Mouse (Mus musculus) gonadal fat pad, adult 2 months (tissue): Measurements from ENCODE around the gene Vangl1. TPM values are rescaled to one million over a fixed set of nuclear protein-coding genes. Genes with fewer than 3 reads are reported as not detected.
"Not testable (repeated sequence)": the region's sequence is repeated elsewhere in the genome, so short reads cannot be mapped to it uniquely, and the experiment has no call there.

Source experiments
- DNase-seq: peaks from one replicate; pipeline ENCODE4 v3.0.0-alpha.2; 2012; ENCODE audit warnings: low read depth
- polyA plus RNA-seq: library from polyadenylated mRNA; depleted of rRNA; stranded (reverse); fragments of >200 nt; gene quantifications from 2 replicates; pipeline ENCODE4 v1.2.3, GENCODE M21; 2012; rRNA removed

Vangl1 gene
- 27.8 and 29.5 TPM in 2 replicates for polyA plus RNA-seq

DNA sequence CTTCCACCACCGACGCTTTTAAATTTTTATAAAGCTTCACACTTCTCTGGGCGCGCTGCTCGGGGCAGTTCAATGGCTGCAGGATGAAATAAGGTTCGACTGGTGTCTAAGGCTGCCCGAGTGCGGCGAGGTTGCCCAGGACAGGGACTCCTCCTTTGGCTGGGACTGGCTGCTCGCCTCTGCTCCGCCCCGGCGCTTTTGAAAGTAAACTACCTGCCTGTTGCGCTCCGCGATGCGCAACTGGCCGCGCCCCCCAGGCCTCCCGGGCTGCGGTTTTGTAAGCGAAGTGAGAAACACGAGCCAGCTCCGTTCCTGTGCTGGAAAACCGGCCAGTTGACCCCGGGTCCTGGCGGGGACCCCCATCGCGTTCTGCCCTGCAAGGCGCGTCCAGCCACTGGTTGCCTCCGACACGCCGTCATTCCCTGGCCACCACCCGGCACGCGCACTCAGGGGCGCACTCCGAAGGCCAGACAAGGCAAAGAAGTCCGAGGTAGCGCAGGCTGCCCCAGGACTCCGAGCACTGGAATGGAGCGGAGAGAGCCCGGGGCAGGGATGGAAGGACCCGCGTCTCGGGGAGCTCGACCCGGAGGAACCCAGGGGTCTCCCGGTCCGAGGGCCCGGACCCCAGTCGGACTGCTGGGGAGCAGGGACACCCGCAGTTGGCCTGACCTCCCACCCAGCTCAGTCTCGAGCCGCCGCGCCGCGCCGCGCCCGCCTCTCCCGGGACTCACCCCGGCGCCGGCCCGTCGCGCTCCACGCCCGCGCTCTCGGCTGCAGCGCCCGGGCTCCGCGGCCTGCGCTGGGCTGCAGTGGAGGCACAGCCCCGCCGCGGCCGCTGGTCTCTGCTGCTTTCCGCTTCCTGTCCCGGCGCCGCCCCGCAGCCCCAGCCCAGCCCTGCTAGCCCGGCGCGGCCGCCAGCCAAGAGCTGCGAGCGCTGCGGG lies at the start of gene Vangl1:
Gene Vangl1, minus strand, starts transcription at position 913 of the 941 bp plus-strand sequence.
- no peak for DNase-seq

DNA sequence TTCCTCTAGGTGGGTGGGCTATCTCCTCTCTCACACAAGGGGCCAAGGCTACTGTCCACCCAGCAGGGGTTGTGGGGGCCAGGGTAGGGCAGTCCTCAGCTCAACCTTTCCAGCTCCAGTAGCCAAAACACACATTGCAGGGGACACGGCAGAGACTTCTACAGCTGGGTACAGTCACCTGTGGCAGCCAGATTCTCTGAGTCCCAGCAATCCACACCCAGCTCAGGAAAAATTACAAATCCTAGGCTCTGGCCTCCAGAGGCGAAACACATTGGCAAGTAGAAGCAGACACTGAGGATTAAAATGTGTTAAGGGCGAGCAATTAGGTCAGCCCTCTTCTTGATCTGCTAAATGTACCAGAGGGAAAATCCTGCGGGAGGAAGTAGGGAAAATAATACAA lies 49.1 kb upstream of the Vangl1 start:
- no peak for DNase-seq

DNA sequence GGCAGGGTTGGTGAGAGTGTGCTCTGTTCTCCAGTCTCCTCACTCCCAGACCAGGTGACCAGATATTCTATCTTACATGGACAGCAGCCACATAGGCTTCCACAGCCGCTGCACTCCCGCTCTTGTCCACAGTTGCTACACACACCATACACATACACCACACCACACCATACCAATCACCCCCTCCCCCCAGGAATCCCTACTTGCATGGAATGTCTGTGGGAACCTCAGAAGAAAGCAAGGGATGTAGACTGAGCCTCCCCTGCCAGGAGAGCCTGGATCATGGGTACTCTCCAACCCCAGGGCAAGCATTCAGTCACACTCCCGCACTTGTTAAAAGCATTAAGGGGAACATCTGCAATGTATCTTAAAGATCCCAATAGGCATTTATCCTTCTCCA lies 48.4 kb upstream of the Vangl1 start:
- DNase-seq: no peak

DNA sequence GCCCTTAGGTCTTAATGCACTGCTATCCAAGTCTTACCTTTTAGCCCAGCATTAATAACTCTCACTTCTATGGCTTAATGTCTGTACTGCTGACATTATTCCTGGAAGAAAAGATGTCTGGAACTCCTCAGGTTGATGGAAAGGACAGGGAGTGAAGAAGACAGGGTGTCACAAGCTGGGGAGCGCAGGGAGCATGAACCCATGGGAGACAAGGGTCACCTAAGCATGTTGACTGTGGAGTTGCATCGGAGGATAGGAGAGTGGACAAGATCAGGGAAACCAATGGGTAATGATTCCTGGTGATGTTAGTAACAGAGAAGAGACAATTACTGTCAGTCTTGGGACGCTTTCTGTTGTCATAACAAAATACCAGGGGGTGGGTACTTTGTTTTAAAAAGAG lies 46.4 kb upstream of the Vangl1 start:
- DNase-seq: no peak

DNA sequence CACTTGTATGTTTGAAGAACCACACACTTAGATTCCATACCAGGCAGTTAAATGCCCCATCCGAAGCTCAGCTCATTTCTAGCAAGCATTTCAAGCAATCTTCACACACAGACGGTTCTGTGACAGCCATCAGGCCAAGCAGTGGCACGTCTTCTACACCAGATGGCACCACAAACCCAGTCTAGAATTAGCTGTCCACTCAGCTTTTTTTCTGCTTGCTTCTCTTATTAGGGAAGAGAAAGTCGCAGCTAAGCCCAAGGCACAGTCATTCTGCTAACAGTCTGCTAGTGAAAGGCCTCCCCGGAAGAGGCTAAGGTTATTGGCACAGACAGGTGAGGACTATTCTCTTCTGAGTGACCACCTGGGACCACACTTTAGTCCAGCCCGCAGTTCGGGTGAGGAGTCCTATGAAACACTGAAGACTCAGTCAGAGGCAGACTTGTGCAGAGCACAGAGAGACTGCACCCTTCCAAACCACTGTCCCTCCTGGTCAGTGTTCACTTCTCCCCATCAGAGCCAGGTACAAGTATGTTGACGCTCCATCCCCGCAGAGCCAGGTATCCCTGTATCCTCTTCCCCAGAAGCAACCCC lies 45.0 kb upstream of the Vangl1 start:
- DNase-seq: no peak

DNA sequence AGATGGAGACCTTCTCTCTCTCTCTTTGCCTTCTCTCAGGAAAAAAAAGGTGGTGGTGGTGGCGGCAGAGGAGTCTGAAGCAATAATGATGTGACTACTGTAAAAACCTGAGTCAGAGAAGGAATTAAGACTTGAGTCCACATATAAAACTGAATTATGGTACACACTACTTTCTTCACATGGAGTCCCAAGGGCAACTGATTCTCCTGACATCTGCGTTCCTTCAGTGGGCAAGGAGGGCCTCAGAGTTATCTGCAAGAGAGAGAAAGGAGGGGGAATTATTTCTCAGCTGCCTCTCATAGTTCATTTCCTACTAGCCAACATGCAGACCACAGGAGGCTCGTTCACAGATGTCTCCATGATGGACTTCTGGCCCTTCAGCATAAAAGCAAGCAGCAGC lies 40.1 kb upstream of the Vangl1 start:
- DNase-seq: no peak

DNA sequence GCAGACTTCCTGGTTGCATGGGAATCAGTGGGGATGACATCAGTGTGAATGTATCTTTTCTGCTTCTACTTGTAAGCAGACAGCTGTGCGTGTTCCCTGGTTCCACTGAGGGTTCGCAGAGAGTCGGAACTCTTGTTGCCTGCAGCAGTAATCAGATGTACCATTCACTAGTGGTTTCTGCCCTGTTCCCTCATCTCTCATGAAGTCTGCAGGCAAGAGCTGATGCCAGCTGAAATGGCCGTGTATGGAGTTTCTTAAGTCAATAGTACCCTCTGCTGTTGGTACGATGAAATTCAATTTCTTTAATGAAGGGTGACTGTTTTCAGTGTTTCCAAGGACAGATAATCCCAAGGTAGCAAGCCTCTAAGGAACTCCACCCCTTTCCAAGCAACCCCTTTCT lies 38.4 kb upstream of the Vangl1 start:
- no peak for DNase-seq

DNA sequence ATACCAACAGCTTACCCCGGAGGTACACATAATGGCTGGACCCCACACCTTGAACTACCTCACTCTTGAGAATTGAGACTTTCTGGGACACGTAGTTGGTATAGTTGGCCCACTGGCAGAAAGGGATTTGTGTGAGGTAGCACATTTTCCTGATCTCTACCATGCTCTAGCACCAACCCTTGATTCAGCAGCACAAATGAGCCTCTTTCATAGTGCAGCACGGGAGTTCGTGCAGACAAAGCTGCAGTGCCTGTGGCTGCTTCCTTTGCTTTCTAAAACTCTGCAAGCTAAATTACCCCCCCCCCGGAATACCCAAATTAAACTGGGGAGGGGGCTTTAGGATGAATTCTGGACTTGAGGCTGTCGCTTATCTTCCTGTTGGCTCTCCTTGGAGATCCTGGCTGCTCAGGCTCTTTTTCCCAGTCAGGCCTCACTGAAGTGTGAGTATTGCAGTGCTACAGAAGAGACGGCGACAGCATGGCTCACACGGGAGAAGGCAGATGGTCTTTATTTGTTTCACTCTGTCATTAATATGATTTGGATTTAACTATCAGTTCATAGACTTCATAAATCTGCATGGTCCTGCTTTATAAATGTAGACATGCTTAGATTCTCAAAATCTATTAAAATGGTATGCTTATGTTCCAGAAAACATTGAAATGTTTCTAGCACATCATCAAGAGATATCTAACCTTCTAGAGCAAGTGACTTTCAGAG lies 27.1 kb upstream of the Vangl1 start:
- no peak for DNase-seq

DNA sequence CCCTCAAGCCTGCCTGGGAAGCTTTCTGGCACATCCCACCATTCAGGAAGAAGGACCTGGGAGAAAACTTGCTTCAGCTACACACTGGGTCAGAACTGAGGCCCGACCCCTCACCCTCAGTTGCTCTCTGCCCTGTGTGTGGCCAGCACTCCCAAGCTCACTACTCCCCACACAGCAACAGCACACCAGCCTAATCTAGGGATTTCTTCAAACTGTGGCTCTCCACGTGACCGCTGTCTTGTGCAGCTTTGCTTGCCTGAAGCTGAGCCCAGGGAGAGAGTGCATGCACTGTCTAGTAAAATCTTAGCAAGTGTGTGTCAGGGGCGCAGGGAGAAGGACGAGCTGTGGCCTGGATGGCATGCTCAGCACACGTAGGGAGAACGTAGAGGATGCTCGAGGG lies 18.3 kb upstream of the Vangl1 start:
- DNase-seq: no peak

DNA sequence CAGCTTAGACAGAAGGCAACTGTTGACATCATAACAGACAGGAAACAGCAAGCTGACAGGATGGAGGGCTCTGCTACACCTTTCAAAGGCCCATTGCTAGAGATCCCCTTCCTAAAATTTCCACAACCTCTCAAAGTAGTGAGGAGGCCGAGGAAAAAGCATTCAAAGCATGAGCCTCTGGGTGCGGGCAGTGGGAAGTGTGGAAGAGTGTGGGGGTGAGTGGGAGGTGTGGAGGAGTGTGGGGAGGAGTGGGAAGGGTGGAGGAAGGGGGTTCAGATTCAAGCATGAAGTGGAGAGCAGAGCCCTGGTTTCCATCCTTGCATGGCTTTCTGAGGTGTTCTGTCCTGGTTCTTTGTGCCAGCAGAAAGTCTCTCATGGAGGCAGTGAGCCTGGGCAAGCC lies 13.8 kb upstream of the Vangl1 start:
- no peak for DNase-seq

DNA sequence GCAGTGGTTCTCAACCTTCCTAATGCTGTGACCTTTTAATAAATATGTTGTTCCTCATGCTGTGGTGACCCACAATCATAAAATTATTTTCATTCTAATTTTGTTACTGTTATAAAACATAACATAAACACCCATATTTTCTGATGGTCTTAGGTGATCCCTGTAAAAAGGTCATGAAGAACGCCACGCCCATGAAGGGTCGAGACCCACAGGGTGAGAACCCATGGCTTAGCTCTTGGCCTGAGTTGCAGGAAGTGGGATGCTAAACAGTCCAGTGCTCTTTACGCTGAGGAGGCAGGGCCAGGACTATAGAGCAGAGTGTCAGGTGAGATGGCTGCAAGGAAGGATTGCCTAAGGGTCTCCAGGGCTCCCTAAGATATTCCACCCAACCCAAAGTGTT lies 10.2 kb upstream of the Vangl1 start:
- no peak for DNase-seq

DNA sequence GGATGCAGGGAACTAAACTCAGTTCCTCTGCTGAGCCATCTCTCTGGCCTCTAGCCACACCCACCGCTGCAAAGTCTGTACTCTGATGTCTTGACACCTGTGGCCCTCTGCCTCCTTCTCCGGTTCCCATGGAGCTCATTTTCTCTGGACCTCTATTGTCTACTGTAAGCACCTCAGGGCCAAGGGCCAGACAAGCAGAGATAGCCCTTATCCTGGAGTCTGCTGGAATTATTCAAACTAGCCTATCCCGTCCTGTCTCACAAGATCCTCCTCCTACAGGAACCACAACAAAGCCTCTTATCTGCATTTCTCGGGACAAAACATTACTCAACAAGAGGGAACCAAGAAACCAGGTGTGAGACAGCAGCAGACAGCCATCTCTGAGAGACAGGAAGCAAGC lies 9.8 kb upstream of the Vangl1 start:
- DNase-seq: no peak

DNA sequence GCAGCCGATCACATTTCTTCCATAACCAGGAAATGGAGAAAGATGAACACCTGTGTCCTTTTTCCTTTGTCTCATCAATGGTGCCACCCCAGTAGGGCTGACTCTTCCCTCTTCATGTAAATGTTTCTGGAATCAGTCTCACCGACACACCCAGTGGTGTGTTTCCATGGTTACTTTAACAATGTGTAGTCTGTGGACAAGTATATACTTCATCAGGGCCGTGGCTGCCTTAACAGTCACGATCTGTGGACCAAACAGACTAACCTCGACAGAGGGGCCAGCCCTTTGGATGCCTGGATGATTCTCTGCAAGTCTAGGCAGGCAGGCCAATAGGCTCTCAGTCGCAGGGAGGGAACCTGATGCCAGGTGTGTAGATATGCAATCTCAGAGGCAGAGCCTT lies 8.4 kb upstream of the Vangl1 start:
- DNase-seq: no peak

DNA sequence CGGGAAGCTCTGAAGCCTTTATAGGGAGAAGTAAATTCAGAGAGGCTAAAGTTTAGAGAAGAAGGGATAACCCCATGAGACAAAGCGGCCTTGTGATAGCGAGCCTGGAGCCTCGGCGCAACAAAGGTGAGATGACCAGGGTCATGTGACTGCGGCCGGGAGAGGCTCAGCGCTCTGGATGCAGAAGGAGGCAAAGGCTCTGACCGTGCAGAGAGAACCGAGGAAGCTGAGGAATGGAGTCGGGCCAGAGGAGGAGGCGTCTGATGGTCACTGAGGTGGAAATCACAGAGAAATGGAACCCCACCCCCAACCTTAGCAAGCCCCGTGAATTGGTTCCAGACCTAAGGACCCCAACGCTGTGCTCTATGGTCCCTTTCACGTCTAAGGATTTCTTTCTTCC lies 7.8 kb upstream of the Vangl1 start:
- no peak for DNase-seq

DNA sequence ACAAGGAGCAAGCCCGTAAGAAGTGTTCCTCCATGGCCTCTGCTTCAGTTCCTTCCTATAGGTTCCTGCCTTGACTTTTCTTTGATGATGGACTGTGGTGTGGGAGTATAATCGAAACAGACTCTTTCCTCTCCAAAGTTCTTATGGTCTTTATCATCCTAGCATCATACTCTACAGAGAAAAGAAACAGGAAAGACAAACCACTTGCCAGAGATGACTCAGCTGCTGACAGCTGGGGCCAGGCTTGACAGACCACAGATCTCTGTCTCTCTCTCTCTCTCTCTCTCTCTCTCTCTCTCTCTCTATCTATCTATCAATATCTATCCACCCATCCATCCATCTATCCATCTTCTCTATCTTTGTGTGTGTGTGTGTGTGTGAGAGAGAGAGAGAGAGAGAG lies 6.8 kb upstream of the Vangl1 start:
- no peak for DNase-seq

DNA sequence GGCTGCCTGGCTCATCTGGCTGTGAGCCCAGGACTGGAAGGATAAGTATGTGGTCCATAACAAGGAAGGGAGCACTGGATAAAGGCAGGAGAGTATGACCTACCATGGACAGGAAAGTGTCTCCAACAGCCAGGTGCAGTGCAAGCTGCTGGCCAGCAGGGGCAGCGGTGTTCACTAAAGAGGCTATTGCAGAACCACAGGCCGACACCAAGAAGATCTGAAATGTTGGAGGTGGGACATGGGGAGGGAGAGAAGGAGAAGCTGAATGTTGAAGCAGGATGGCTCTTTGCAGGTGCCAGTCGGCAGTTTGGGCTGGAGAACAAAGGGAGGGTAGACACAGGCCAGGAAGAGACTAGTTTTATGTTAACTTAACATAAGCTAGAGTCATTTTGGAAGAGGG lies 6.3 kb upstream of the Vangl1 start:
- DNase-seq: no peak

DNA sequence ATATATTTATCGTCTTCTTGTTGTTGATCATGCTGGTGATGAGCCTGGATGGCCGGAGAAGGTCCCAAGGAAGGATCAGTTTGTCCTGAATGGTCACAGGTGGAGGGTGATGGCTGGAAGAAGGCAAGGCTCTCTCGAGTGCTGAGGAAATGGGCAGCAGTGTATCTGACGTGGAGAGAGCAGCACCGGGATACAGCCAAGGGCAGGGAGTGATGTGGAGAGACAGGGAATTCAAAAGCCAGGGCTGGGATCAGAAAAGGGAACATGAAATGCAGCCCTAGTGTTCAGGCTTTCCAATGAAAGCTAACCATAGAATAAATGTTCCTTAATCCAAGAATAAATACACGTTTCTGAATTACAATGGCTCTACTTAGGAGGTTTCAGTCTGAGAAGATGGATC lies 4.4 kb upstream of the Vangl1 start:
- no peak for DNase-seq

DNA sequence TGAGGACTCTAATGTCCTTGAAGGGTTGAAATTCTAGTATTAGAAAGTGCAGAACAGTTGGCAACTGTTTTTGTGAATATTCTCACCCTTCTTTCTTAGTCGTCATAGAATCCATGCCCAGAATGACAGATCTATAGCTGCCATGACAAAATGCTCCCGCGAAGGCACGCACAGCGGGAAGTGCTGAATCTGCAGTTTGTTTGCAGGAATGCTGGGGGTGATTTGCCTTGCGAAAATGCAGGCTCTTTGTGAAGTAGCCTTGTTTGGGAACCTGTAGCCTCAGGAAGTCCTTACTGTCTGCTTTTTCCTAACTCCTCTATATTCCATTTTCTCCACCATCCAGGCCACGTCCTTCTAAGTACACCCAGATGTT lies 951 bp upstream of the Vangl1 start:
- DNase-seq: no peak

DNA sequence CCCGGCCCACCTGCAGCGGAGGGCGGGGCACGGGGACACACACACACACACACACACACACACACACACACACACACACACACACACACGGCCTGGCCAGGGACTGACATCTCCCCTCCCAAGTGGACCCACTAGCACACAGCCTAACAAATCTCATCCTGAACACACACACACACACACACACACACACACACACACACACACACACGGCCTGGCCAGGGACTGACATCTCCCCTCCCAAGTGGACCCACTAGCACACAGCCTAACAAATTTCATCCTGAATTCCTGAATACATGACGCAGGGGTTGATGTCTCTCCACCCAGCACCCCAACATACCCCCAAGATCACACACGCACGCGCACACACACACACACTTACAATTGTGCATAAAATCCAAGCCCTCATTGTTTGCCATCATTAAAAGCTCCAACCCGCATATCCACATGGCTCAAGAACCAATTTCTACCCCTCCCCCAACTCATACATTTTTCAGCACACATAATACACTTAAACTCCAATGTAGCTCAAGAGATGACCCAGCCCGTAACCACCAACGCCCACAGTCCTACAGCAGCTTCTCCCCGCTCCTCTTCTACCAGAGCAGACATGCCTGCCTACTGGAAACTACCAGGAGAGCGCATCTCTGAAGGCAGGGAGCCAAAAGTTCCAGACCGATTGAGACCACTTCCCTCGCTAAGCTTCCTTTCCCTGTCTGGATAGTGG lies 403 bp upstream of the Vangl1 start:
- DNase-seq: not testable (repeated sequence)

DNA sequence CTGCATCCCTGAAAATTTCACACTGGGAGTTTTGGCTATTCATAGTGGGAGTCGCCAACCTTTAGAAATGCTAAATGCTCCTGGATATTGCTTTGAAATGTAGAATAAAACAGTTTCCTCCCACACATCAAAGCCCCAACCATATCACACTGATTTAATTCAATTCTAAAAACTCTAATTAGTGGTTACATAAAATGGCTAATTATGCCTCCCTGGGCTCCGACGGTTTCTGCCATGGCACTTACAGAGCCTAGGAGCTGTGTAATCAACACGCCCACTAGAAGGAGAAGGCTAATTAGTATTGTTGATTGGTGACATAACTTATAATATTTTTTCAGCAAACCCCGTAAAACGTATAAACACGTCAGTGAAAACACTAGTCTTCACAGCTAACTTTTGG lies 1.4 kb downstream of the Vangl1 start:
- DNase-seq: no peak

DNA sequence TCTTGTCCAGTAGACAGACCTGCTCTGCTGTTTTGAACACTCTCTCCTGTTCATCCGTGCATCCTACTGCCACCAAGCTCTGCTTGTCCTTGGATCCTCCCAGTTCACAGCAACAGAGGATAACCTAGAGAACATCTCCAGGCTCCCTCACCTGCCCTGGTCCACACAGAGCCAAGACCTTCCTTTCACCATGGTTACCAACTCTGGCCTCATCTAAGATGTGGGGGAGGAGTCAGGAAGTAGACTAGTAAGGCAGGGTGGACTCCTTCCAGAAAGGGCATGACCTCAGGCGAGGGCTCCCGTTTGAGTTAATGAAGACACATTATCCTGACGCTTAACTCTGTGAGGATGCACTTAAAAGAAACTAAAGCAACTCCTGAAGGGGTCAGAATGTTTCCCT lies 4.5 kb downstream of the Vangl1 start:
- DNase-seq: no peak

DNA sequence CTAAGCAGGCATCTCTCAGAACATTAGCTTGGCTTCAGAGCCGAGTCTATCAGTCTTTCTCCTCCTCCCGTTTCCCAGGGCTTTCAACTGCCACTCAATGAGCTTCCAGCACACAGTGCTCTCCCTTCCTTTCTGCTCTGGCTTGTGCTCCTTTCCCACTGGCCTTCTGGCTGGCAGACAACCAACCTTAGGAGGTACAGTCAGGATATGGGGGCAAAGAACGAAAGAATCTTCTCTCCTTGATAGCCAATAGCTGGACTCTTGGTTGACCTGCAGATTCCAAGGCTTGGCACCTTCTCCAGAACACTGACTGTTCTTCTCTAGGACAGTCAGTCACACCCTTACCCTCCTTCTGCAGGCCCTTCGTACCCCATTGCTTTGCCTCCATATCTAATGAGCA lies 5.3 kb downstream of the Vangl1 start:
- no peak for DNase-seq
